Mouse (Mus musculus) layer of hippocampus, adult 2 months (tissue): ENCODE results near the gene Sh3bp4. TPM values are rescaled to one million over a fixed set of nuclear protein-coding genes. Genes with fewer than 3 reads are reported as not detected.

Experiments
- DNase-seq, 2 experiments: peaks; one replicate each; pipeline ENCODE4 v3.0.0; 2022; ENCODE audit warnings: low spot score in 2 of 2
- H3K27ac ChIP-seq: fragments of 200-600 bp; 2 replicates; pipeline ENCODE4 v1.8.1; 2022
- H3K4me3 ChIP-seq: fragments of 200-600 bp; 2 replicates; pipeline ENCODE4 v1.8.1; 2022; ENCODE audit warnings: mild to moderate bottlenecking
- CTCF ChIP-seq: fragments of 200-600 bp; conservative IDR thresholded peaks from 2 replicates; pipeline ENCODE4 v1.8.1; 2022; ENCODE audit warnings: antibody characterized with exemption, mild to moderate bottlenecking, moderate library complexity
- long read RNA-seq, 2 experiments: library from polyadenylated mRNA; stranded (forward); transcript quantifications; one replicate each; pipeline ENCODE4 v2.0.0; 2021; ENCODE audit warnings: borderline mapping rate in 2 of 2
- total RNA-seq, 2 experiments: library from RNA; stranded (reverse); gene quantifications; 2 replicates each; pipeline ENCODE4 v1.2.3; 2021

Gene Sh3bp4
- total RNA-seq = 10 to 100 TPM; 21.9 to 24.8 TPM
- long read RNA-seq, experiment 1, full-length matches to known transcripts = 14 of 20 reads
- long read RNA-seq, experiment 1, partial matches to known transcripts = 5 of 20 reads
- long read RNA-seq, experiment 1, other reads (novel, unspliced or antisense) = 1 of 20 reads
- long read RNA-seq, experiment 2, full-length matches to known transcripts = 33 of 55 reads
- long read RNA-seq, experiment 2, partial matches to known transcripts = 16 of 55 reads
- long read RNA-seq, experiment 2, other reads (novel, unspliced or antisense) = 6 of 55 reads

GRCm38 (mm10) chr1:89070103-89070700, at the start of gene Sh3bp4:
Sh3bp4 (plus strand) TSS chr1:89070415.
- peak within 1 kb of the TSS; percentile 91 for H3K4me3 ChIP-seq
- peak; percentile 8; the same call in 1 of the 2 replicates for TF ChIP-seq CTCF
- peak; percentile 94 to 97 for DNase-seq
- peak within 1 kb of the TSS; percentile 93 for H3K27ac ChIP-seq

GRCm38 (mm10) chr1:89022997-89023396, 47.2 kb upstream of the Sh3bp4 start:
- Histone ChIP-seq H3K27ac (no peak overlapping the region), H3K4me3 (no peak overlapping the region)
- TF ChIP-seq CTCF = no peak
- no peak for DNase-seq

DNA sequence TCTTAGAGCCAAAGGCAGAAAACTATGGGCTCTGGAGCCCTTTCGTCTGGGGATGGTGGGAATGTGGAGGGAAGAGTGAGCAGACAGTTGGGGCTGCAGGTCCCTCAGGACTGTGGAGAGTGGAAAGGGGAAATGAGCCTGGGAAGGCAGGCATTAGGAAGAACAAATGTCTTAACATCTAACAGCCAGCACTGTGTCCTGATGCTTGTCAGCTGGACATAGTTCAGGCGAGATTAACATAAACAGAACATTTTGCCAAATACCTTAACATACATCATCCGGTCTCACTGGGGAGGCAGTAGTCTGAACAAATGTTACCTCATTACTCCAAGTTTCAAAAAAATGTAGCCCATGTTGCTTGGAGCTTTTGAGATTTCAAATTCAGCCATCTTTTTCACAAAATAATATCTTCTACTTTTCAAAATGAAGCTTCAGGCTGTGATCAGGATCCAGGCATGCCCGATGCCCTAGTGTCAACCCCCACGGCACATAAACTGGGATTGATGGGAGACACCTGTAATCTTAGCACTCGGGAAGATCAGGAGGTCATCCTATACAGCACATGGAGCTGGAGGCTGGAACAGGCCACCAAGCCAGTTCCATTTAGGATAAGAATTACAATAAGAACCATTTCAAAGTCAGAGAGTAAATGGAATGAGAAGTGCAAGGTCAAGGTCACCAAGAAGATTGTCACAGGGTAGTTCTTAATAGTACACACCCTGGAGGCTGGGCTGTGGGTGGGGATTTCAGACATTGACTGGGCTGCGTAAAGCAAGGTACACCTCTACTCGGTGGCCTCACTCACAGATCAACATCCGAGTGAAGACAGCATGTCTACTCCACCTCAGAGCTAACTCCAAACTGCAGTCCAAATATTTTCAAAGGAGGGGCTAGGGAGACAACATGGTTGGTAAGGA, 45.3 kb upstream of the Sh3bp4 start:
- Histone ChIP-seq H3K27ac (no peak overlapping the region), H3K4me3 (no peak overlapping the region)
- no peak for TF ChIP-seq CTCF
- no peak for DNase-seq

DNA sequence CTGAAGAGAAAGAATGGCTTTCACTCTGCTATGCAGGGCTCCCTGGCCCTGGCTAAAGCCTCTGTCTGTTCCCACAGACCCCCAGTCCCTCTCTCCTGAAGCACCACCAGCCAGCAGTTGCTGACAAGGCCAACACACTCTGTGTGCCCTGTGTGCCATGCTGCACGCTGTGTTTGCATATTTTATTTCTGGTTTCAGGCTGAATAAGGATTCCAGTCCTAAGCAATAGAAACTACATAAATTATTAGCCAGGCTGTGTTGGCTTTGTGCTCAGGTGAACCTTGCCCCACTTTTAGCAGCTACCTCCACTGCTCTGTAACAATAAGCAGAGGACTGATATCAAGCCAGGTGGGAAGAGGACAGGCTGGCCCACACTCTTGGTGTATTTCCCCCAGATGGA, 44.2 kb upstream of the Sh3bp4 start:
- TF ChIP-seq CTCF = no peak
- DNase-seq = no peak
- Histone ChIP-seq H3K4me3 (no peak overlapping the region), H3K27ac (no peak overlapping the region)

- TF ChIP-seq CTCF = no peak
- no peak for DNase-seq
- H3K4me3 ChIP-seq = no peak overlapping the region
- no peak overlapping the region for H3K27ac ChIP-seq
Observed at GRCm38 (mm10) chr1:89029136-89029927, 40.9 kb upstream of the Sh3bp4 start.

DNA sequence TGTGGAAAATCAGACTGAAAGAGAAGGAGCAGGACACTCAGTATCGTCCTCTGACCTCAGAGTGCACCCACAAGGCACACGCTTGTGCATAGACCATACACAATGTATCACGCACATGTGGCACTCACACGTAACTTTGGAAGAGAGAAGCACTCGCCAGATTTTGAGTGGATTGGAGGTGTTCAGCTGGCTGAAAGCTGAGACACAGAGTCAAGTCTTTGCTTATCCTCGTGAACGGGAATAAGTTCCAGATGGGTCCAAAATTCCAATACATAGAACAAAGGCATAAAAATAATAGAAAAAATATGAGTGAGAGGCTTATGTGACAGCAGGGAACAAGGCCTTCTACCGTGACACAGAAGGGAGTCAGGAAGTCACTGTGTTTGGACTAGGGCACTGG, 36.6 kb upstream of the Sh3bp4 start:
- Histone ChIP-seq H3K4me3 (no peak overlapping the region), H3K27ac (no peak overlapping the region)
- no peak for TF ChIP-seq CTCF
- no peak for DNase-seq

DNA sequence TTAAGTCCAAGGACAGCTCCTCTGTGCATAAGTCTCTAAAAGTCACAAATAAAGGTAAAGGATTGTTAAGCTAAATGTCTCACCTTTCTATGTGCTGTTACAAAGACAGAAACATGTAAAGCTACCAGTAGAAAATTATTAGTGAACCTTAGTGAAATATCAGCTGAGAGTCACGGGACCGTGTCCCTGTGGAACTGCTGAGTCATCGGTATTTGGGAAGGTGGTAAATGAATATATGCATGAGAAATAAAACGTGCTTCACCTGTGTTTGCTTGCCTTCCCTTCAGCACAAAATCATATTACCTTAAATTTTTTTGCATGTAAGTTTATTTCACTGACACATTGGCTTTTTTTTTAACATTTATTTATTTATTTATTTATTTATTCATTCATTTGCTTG, 36.2 kb upstream of the Sh3bp4 start:
- TF ChIP-seq CTCF = no peak
- no peak for DNase-seq
- Histone ChIP-seq H3K4me3 (no peak overlapping the region), H3K27ac (no peak overlapping the region)

DNA sequence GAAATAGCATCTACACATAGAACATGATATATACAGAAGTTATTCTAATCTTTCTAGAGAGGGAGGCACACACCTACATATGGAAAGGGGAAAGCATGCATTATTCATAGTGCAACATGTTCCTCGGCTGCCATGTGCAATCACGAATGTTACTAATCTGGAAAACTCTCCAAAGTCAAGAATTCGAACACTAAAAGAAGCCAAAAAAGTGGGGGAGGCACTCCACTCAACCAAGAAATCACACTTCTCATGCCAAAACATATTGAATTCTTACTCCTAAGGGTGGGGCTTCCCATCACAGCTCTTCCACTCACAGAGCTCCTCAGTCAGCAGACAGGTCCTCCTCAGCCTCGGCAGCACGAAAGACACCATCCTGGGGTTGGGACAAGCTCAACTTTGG, 35.1 kb upstream of the Sh3bp4 start:
- no peak overlapping the region for H3K27ac ChIP-seq
- peak in 1 of 2 experiments; percentile 70 for DNase-seq
- no peak overlapping the region for H3K4me3 ChIP-seq
- no peak for TF ChIP-seq CTCF

- Histone ChIP-seq H3K27ac (no peak overlapping the region), H3K4me3 (no peak overlapping the region)
- no peak for DNase-seq
- no peak for TF ChIP-seq CTCF
Observed at GRCm38 (mm10) chr1:89039836-89040235, 30.4 kb upstream of the Sh3bp4 start.

DNA sequence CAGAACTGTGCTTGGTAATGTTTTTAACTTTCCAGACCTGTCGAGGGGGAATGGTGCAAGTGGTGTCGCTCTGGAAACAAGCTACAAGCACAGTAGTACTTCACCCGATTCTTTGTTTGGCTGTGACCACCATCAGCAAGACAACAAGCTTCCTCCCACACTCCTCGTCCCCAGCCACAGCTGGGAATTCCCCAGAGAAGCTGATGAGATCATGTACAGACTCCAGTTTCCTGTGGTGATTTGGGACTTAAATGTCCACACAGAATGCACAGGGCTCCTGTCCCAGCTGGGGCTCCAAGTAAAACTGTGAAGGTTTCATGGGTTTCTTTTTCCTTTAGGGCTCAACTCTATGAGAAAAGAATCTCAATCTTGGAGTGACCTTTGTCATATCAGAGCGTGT, 28.9 kb upstream of the Sh3bp4 start:
- no peak overlapping the region for H3K27ac ChIP-seq
- no peak overlapping the region for H3K4me3 ChIP-seq
- no peak for TF ChIP-seq CTCF
- DNase-seq = no peak

DNA sequence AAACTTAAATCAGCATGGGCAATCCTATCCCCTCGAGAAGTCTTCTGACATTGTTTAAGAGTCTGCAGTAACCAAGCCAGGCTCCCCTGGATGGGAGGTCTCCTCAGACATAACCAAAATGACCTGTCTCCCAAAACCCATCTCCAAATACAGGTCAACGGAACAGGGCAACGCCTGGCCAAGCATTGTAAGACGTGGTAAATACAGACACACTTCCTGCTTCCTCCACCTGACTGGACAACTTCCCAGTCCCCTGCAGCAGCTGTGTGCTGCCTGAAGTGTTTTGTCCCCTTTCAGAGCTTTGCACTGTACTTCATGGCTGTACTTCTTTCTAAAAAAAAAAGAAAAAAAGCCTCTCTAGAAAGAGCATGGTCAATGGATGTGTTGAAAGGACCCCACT, 28.1 kb upstream of the Sh3bp4 start:
- DNase-seq = no peak
- TF ChIP-seq CTCF = no peak
- Histone ChIP-seq H3K4me3 (no peak overlapping the region), H3K27ac (peak overlapping the region; percentile 14; the same call in 1 of the 2 replicates)

DNA sequence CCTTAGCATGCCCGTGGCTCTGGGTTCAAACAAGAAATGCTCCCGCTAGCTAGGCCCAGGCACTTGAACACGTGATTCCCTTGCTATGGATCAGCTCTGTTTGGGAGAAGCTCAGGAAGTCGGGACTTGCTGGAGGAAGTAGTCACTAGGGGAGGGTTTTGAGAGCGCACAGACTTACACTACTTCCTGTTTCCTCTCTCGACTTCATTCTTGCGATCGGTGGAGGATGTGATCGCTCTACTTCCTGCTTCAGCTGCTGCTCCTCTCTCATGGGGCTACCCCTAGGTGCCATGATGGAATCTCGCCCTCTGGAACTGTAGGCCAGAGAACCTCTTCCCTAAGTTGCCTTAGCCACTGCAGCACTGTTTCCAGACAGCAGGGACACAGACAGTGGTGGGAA, 27.3 kb upstream of the Sh3bp4 start:
- DNase-seq = no peak
- Histone ChIP-seq H3K4me3 (no peak overlapping the region), H3K27ac (no peak overlapping the region)
- TF ChIP-seq CTCF = no peak
